In genomic region chr10:42613639-42614381, GRCm38 (mm10) we compare ENCODE assay signal across 7 mouse cellular contexts. TPM values are rescaled to one million over a fixed set of nuclear protein-coding genes. Genes with fewer than 3 reads are reported as not detected.
DNase-seq lines count a peak whose midpoint lies in the region; ATAC-seq lines count a peak whose summit lies in the region.

No protein-coding gene starts in this region.

- peaks cover 5% of the 10 kb centered on the region; the same call in 1 of the 2 replicates for H3K9me3 ChIP-seq in embryonic facial prominence, embryonic 14.5 days (ENCODE audit: control insufficient read depth, low read length)
- no peaks in the 10 kb centered on the region for H3K9me3 ChIP-seq in neural tube, embryonic 13.5 days

- H3K27ac ChIP-seq in embryonic facial prominence, embryonic 14.5 days (replicated peaks; ENCODE audit: low read depth, low read length), result no peak overlapping the region
- no peak overlapping the region for H3K27ac ChIP-seq in neural tube, embryonic 13.5 days (replicated peaks)

- intact Hi-C loops in left cerebral cortex, postnatal 14 days (cut with DNase I), result no loop called here

- H3K36me3 ChIP-seq in embryonic facial prominence, embryonic 14.5 days (ENCODE audit: control insufficient read depth, insufficient read depth, low read length), result no peaks in the 10 kb centered on the region
- no peaks in the 10 kb centered on the region for H3K36me3 ChIP-seq in neural tube, embryonic 13.5 days

- under 1% methylated on average over 21 of the region's 40 CpGs for WGBS in embryonic facial prominence, embryonic 14.5 days
- 1% methylated on average over 37 of the region's 40 CpGs for WGBS in neural tube, embryonic 13.5 days

- peaks cover 7% of the 10 kb centered on the region; the same call in 1 of the 2 replicates for H3K4me1 ChIP-seq in embryonic facial prominence, embryonic 14.5 days (ENCODE audit: control insufficient read depth, insufficient read depth, low read length)
- H3K4me1 ChIP-seq in neural tube, embryonic 13.5 days (replicated peaks), result peaks cover 8% of the 10 kb centered on the region

- H3K27me3 ChIP-seq in embryonic facial prominence, embryonic 14.5 days (replicated peaks; ENCODE audit: control insufficient read depth, insufficient read depth, low read length), result peaks cover 83% of the 10 kb centered on the region
- peaks cover 96% of the 10 kb centered on the region for H3K27me3 ChIP-seq in neural tube, embryonic 13.5 days

- peak; percentile 21 for DNase-seq in right cerebral cortex, postnatal 14 days
- no peak for DNase-seq in right cerebral cortex, postnatal 36 days (ENCODE audit: low spot score in 2 of 2)
- peak; percentile 74 for DNase-seq in embryonic facial prominence, embryonic 14.5 days (ENCODE audit: low spot score)
- DNase-seq in kidney, postnatal 14 days, result peak; percentile 28
- DNase-seq in left cerebral cortex, adult 11 months (ENCODE audit: low spot score), result no peak
- no peak for DNase-seq in left cerebral cortex, postnatal 14 days (ENCODE audit: low spot score in 2 of 2)

- peak; percentile 65 for ATAC-seq in embryonic facial prominence, embryonic 14.5 days (ENCODE audit: low read depth)
- peak; percentile 36 for ATAC-seq in neural tube, embryonic 13.5 days (ENCODE audit: low read depth)

- H3K4me3 ChIP-seq in embryonic facial prominence, embryonic 14.5 days (ENCODE audit: low read depth, low read length), result peak overlapping the region; percentile 39
- H3K4me3 ChIP-seq in neural tube, embryonic 13.5 days, result peak overlapping the region; percentile 25

- peak overlapping the region; percentile 51 for H3K9ac ChIP-seq in embryonic facial prominence, embryonic 14.5 days (ENCODE audit: low read depth, low read length)
- 0 out of 2 replicates have a peak overlapping the region, but pooled peaks have one; percentile 36 for H3K9ac ChIP-seq in neural tube, embryonic 13.5 days

- peak overlapping the region; percentile 71 for H3K4me2 ChIP-seq in embryonic facial prominence, embryonic 14.5 days (ENCODE audit: low read depth, low read length)
- H3K4me2 ChIP-seq in neural tube, embryonic 13.5 days, result peak overlapping the region; percentile 50

RNA-seq across cellular contexts. Expression of gene Ostm1, which starts 30.2 kb away (rescaled TPM):
- 13.0 and 13.8 TPM in 2 replicates for polyA plus RNA-seq in embryonic facial prominence, embryonic 14.5 days (2014; fragmentation: Nextera tagmentation; extraction: Ambion mirVana)
- 29.0 and 30.8 TPM in 2 replicates for polyA plus RNA-seq in neural tube, embryonic 13.5 days (2015; fragmentation: Nextera tagmentation; extraction: Ambion mirVana)
- total RNA-seq in left cerebral cortex, postnatal 14 days (2021), result 10 to 100 TPM; 46.8 to 48.8 TPM

RNA-seq across cellular contexts. Expression of gene Nr2e1, which starts 30.4 kb away (rescaled TPM):
- polyA plus RNA-seq in embryonic facial prominence, embryonic 14.5 days (2014; fragmentation: Nextera tagmentation; extraction: Ambion mirVana), result 1.4 and 1.8 TPM in 2 replicates
- 0.33 TPM in 1 of 2 replicates, not detected in the other for polyA plus RNA-seq in neural tube, embryonic 13.5 days (2015; fragmentation: Nextera tagmentation; extraction: Ambion mirVana)
- total RNA-seq in left cerebral cortex, postnatal 14 days (2021), result 10 to 100 TPM; 11.0 to 13.8 TPM

Comparison
In these comparisons a context has a peak if more than half of its experiments do, and no peak if none do; other contexts are left out.
1. DNase-seq: peak in right cerebral cortex, postnatal 14 days (single experiment), embryonic facial prominence, embryonic 14.5 days (single experiment) and kidney, postnatal 14 days (single experiment); none in right cerebral cortex, postnatal 36 days (0 of 2), left cerebral cortex, adult 11 months (single experiment) and left cerebral cortex, postnatal 14 days (0 of 2).